Mouse (Mus musculus): Measurements from ENCODE around the gene Golt1b. TPM values are rescaled to one million over a fixed set of nuclear protein-coding genes. Genes with fewer than 3 reads are reported as not detected.

Gene Golt1b
- polyA plus RNA-seq (2015; fragmentation: Nextera tagmentation; extraction: Ambion mirVana) = 15.9 and 18.0 TPM in 2 replicates

- peak; percentile 98 for DNase-seq
- Histone ChIP-seq H3K9ac (replicated peaks) (peak within 1 kb of the TSS; percentile 94), H3K27me3 (ENCODE audit: insufficient read depth, low read length) (no peaks in the 10 kb centered on the region), H3K4me1 (ENCODE audit: insufficient read depth) (peaks cover 15% of the 10 kb centered on the region), H3K4me3 (ENCODE audit: low read depth, low read length) (peak within 1 kb of the TSS; percentile 89), H3K36me3 (replicated peaks; ENCODE audit: insufficient read depth, low read length) (no peaks in the 10 kb centered on the region), H3K27ac (ENCODE audit: low read depth) (peak within 1 kb of the TSS; percentile 84), H3K9me3 (ENCODE audit: low read length) (no peaks in the 10 kb centered on the region), H3K4me2 (ENCODE audit: low read depth, low read length) (peak within 1 kb of the TSS; percentile 95)
- WGBS (ENCODE audit: insufficient replicate concordance) = under 1% methylated on average over 69 of the region's 87 CpGs
- TF ChIP-seq EP300 (IDR thresholded peaks at IDR 0.05; ENCODE audit: low read depth) = peak; percentile 37; the same call in 1 of the 2 replicates
- no peak for TF ChIP-seq CTCF (IDR thresholded peaks at IDR 0.05; ENCODE audit: low read depth)
- ATAC-seq = peak; percentile 99
Observed at GRCm38 (mm10) chr6:142387011-142387754, at the start of gene Golt1b, which contains the start of gene Recql. TSS of gene Golt1b (plus strand) at chr6:142387221. TSS of gene Recql (minus strand) at chr6:142387087.

- no peak overlapping the region for H3K9ac ChIP-seq (replicated peaks)
- no peak overlapping the region for H3K27ac ChIP-seq (ENCODE audit: low read depth)
- H3K9me3 ChIP-seq (ENCODE audit: low read length) = no peaks in the 10 kb centered on the region
- H3K4me2 ChIP-seq (ENCODE audit: low read depth, low read length) = no peak overlapping the region
- no peaks in the 10 kb centered on the region for H3K4me1 ChIP-seq (ENCODE audit: insufficient read depth)
- WGBS (ENCODE audit: insufficient replicate concordance) = 56% methylated on average over 2 of the region's 2 CpGs
- DNase-seq = no peak
- H3K36me3 ChIP-seq (replicated peaks; ENCODE audit: insufficient read depth, low read length) = no peaks in the 10 kb centered on the region
- TF ChIP-seq EP300 (IDR thresholded peaks at IDR 0.05; ENCODE audit: low read depth) (no peak), CTCF (IDR thresholded peaks at IDR 0.05; ENCODE audit: low read depth) (no peak)
- no peaks in the 10 kb centered on the region for H3K27me3 ChIP-seq (ENCODE audit: insufficient read depth, low read length)
- no peak for ATAC-seq
- H3K4me3 ChIP-seq (ENCODE audit: low read depth, low read length) = no peak overlapping the region
Observed at GRCm38 (mm10) chr6:142338961-142339360, 48.1 kb upstream of the Golt1b start.

DNA sequence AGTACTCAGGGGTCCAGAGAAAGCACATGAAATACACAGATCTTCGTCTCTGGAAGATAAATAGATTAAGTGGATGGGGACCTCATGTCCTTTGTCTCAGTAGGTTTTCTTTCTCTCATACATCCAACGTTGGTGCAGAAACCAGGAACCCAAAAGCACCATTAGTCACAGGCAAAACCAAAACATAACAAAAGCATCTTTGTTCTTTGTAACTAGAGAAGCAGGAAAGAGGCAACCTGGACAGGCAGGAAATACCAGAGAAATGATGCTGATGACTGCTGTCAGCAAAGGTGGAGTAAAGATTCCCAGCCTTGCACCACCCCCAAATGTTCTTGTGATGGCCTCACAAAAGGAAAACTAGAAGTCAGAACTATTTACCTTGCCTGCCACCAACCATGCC is 47.4 kb upstream of the Golt1b start:
- H3K36me3 ChIP-seq (replicated peaks; ENCODE audit: insufficient read depth, low read length) = no peaks in the 10 kb centered on the region
- no peak overlapping the region for H3K4me3 ChIP-seq (ENCODE audit: low read depth, low read length)
- no peak overlapping the region for H3K27ac ChIP-seq (ENCODE audit: low read depth)
- H3K4me1 ChIP-seq (ENCODE audit: insufficient read depth) = no peaks in the 10 kb centered on the region
- ATAC-seq = no peak
- H3K27me3 ChIP-seq (ENCODE audit: insufficient read depth, low read length) = no peaks in the 10 kb centered on the region
- WGBS (ENCODE audit: insufficient replicate concordance) = 33% methylated on average over 2 of the region's 2 CpGs
- no peak for DNase-seq
- no peak for TF ChIP-seq EP300 (IDR thresholded peaks at IDR 0.05; ENCODE audit: low read depth)
- H3K4me2 ChIP-seq (ENCODE audit: low read depth, low read length) = no peak overlapping the region
- H3K9ac ChIP-seq (replicated peaks) = no peak overlapping the region
- no peaks in the 10 kb centered on the region for H3K9me3 ChIP-seq (ENCODE audit: low read length)

GRCm38 (mm10) chr6:142343561-142343960 is 43.5 kb upstream of the Golt1b start:
- Histone ChIP-seq H3K36me3 (replicated peaks; ENCODE audit: insufficient read depth, low read length) (no peaks in the 10 kb centered on the region), H3K9me3 (ENCODE audit: low read length) (no peaks in the 10 kb centered on the region), H3K27me3 (ENCODE audit: insufficient read depth, low read length) (no peaks in the 10 kb centered on the region), H3K9ac (replicated peaks) (no peak overlapping the region), H3K4me1 (ENCODE audit: insufficient read depth) (peaks cover 17% of the 10 kb centered on the region), H3K27ac (ENCODE audit: low read depth) (no peak overlapping the region), H3K4me2 (ENCODE audit: low read depth, low read length) (no peak overlapping the region), H3K4me3 (ENCODE audit: low read depth, low read length) (no peak overlapping the region)
- no peak for ATAC-seq
- 60% methylated on average over 2 of the region's 2 CpGs for WGBS (ENCODE audit: insufficient replicate concordance)
- DNase-seq = peak; percentile 59
- TF ChIP-seq EP300 (IDR thresholded peaks at IDR 0.05; ENCODE audit: low read depth) (no peak), CTCF (IDR thresholded peaks at IDR 0.05; ENCODE audit: low read depth) (peak; percentile 80)

GRCm38 (mm10) chr6:142345440-142346038 is 41.5 kb upstream of the Golt1b start, which contains the start of gene Pyroxd1:
TSS of gene Pyroxd1 (plus strand) at chr6:142345654.
- Histone ChIP-seq H3K4me2 (ENCODE audit: low read depth, low read length) (peak within 1 kb of the TSS; percentile 64), H3K4me1 (ENCODE audit: insufficient read depth) (peaks cover 17% of the 10 kb centered on the region), H3K27ac (ENCODE audit: low read depth) (peak within 1 kb of the TSS; percentile 90), H3K9me3 (ENCODE audit: low read length) (no peaks in the 10 kb centered on the region), H3K4me3 (ENCODE audit: low read depth, low read length) (peak within 1 kb of the TSS; percentile 88), H3K9ac (replicated peaks) (peak within 1 kb of the TSS; percentile 74), H3K36me3 (replicated peaks; ENCODE audit: insufficient read depth, low read length) (peaks cover 6% of the 10 kb centered on the region; the same call in 1 of the 2 replicates), H3K27me3 (ENCODE audit: insufficient read depth, low read length) (no peaks in the 10 kb centered on the region)
- DNase-seq = peak; percentile 88
- under 1% methylated on average over 48 of the region's 48 CpGs for WGBS (ENCODE audit: insufficient replicate concordance)
- TF ChIP-seq CTCF (IDR thresholded peaks at IDR 0.05; ENCODE audit: low read depth) (no peak), EP300 (IDR thresholded peaks at IDR 0.05; ENCODE audit: low read depth) (peak; percentile 77; the same call in 1 of the 2 replicates)
- peak; percentile 90 for ATAC-seq
